Comparison of ENCODE assay signal across 10 mouse cellular contexts in genomic region chr3:144318761-144319467, GRCm38 (mm10).
DNase-seq lines count a peak whose midpoint lies in the region; ATAC-seq and TF ChIP-seq lines count a peak whose summit lies in the region.
"Had no signal": no experiment of that assay in that cellular context is flagged by ENCODE, and none has a peak within 500 bp of the region (broad histone marks: within the 10 kb centered on the region; RNA-seq: fewer than 3 reads in every experiment).

No protein-coding gene starts in this region.

- no peak overlapping the region for H3K27ac ChIP-seq in midbrain, embryonic 11.5 days (ENCODE audit: low read depth, low read length)
- no peak overlapping the region for H3K27ac ChIP-seq in kidney, adult 2 months (ENCODE audit: insufficient read depth, low read depth, low read length)
- H3K27ac ChIP-seq: embryonic facial prominence, embryonic 12.5 days; liver, embryonic 15.5 days had no signal

- H3K4me3 ChIP-seq in midbrain, embryonic 11.5 days (ENCODE audit: low read depth, low read length): no peak overlapping the region
- H3K4me3 ChIP-seq in kidney, adult 2 months (ENCODE audit: insufficient read depth, low read depth, low read length): no peak overlapping the region
- H3K4me3 ChIP-seq: embryonic facial prominence, embryonic 12.5 days; liver, embryonic 15.5 days had no signal

- H3K9ac ChIP-seq in midbrain, embryonic 11.5 days (ENCODE audit: low read length): no peak overlapping the region
- H3K9ac ChIP-seq: embryonic facial prominence, embryonic 12.5 days; liver, embryonic 15.5 days had no signal

- DNase-seq in heart, postnatal 10 days: peak; percentile 3 to 7
- DNase-seq in heart, postnatal 4 days: no peak
- DNase-seq in layer of hippocampus, adult 8-10 months (ENCODE audit: low spot score in 2 of 2): peak; percentile 34 to 49
- peak; percentile 87 for DNase-seq in midbrain, embryonic 11.5 days (ENCODE audit: low spot score, missing footprints)
- DNase-seq in right cerebral cortex, postnatal 4 days: peak; percentile 29
- DNase-seq in heart, adult 8-10 months (ENCODE audit: low spot score): no peak
- no peak for DNase-seq in kidney, adult 2 months
- no peak for DNase-seq in lung, postnatal 25 days (ENCODE audit: low spot score)

- H3K4me2 ChIP-seq in midbrain, embryonic 11.5 days: no peak overlapping the region
- H3K4me2 ChIP-seq: embryonic facial prominence, embryonic 12.5 days; liver, embryonic 15.5 days had no signal

- ATAC-seq in midbrain, embryonic 11.5 days (ENCODE audit: low FRiP score): peak; percentile 85

- TF ChIP-seq POLR2A in kidney, adult 2 months (IDR thresholded peaks at IDR 0.05; ENCODE audit: low read depth, low read length): no peak

- no peaks in the 10 kb centered on the region for H3K9me3 ChIP-seq in midbrain, embryonic 11.5 days (ENCODE audit: control insufficient read depth, low read length)
- H3K9me3 ChIP-seq: embryonic facial prominence, embryonic 12.5 days; liver, embryonic 15.5 days had no signal

- WGBS in midbrain, embryonic 11.5 days: 48% methylated on average over 16 of the region's 16 CpGs
- 62% methylated on average over 16 of the region's 16 CpGs for WGBS in kidney, adult 2 months

- H3K27me3 ChIP-seq in midbrain, embryonic 11.5 days (ENCODE audit: control insufficient read depth, insufficient read depth, low read length): no peaks in the 10 kb centered on the region
- H3K27me3 ChIP-seq in kidney, adult 2 months (replicated peaks; ENCODE audit: control insufficient read depth, insufficient read depth, low read length): no peaks in the 10 kb centered on the region
- H3K27me3 ChIP-seq: embryonic facial prominence, embryonic 12.5 days; liver, embryonic 15.5 days had no signal

- H3K4me1 ChIP-seq in midbrain, embryonic 11.5 days (ENCODE audit: control insufficient read depth, insufficient read depth, low read length): no peaks in the 10 kb centered on the region
- no peaks in the 10 kb centered on the region for H3K4me1 ChIP-seq in kidney, adult 2 months (ENCODE audit: control insufficient read depth, insufficient read depth, low read length)
- H3K4me1 ChIP-seq: embryonic facial prominence, embryonic 12.5 days; liver, embryonic 15.5 days had no signal

- no peaks in the 10 kb centered on the region for H3K36me3 ChIP-seq in midbrain, embryonic 11.5 days (ENCODE audit: control insufficient read depth, insufficient read depth, low read length)
- no peaks in the 10 kb centered on the region for H3K36me3 ChIP-seq in kidney, adult 2 months (ENCODE audit: control insufficient read depth, insufficient read depth, low read length)
- H3K36me3 ChIP-seq: embryonic facial prominence, embryonic 12.5 days; liver, embryonic 15.5 days had no signal

- TF ChIP-seq CTCF in kidney, adult 2 months (conservative IDR thresholded peaks at IDR 0.05; ENCODE audit: insufficient read depth, insufficient read length, low read depth, low read length): no peak

- intact Hi-C loops in heart, postnatal 10 days (cut with DNase I): no loop called here

Comparison
In these comparisons a context has a peak if more than half of its experiments do, and no peak if none do; other contexts are left out.
1. DNase-seq: peak in heart, postnatal 10 days (2 of 2), layer of hippocampus, adult 8-10 months (2 of 2), midbrain, embryonic 11.5 days (single experiment) and right cerebral cortex, postnatal 4 days (single experiment); none in heart, postnatal 4 days (single experiment), heart, adult 8-10 months (single experiment), kidney, adult 2 months (single experiment) and lung, postnatal 25 days (single experiment).